Mouse (Mus musculus) thymus, adult 2 months (tissue): ENCODE measurements at regions not wholly inside any gene's neighbourhood (a gene's known extent, or its start where the extent isn't known, plus 50 kb on each side); places are given as distances from the start of the nearest gene placed in this dataset.

Experiments used
- DNase-seq: peaks from one replicate; pipeline ENCODE4 v3.0.0; 2021
- H3K27ac ChIP-seq: fragments of 200-500 bp; 2 replicates; pipeline ENCODE4 v1.5.1; 2012; ENCODE audit warnings: low read length, control low read depth; ENCODE audit not compliant: control insufficient read depth, insufficient read depth
- H3K27me3 ChIP-seq: fragments of 200-500 bp; 2 replicates; pipeline ENCODE4 v1.6.1; 2012; ENCODE audit warnings: mild to moderate bottlenecking, low read length, moderate library complexity, mixed read lengths; ENCODE audit not compliant: control insufficient read depth, insufficient read depth
- H3K36me3 ChIP-seq: fragments of 200-500 bp; 2 replicates; pipeline ENCODE4 v1.6.1; 2012; ENCODE audit warnings: mild to moderate bottlenecking, low read length, moderate library complexity; ENCODE audit not compliant: control insufficient read depth, insufficient read depth
- H3K4me1 ChIP-seq: fragments of 200-500 bp; replicated peaks from 2 replicates; pipeline ENCODE4 v1.6.1; 2012; ENCODE audit warnings: low read length; ENCODE audit not compliant: control insufficient read depth, insufficient read depth
- H3K4me3 ChIP-seq: fragments of 200-500 bp; 2 replicates; pipeline ENCODE4 v1.5.1; 2012; ENCODE audit warnings: mild to moderate bottlenecking, low read length, control low read depth, moderate library complexity; ENCODE audit not compliant: control insufficient read depth, insufficient read depth
- CTCF ChIP-seq: fragments of 200-500 bp; IDR thresholded peaks from 2 replicates; pipeline ENCODE4 v1.5.1; 2012; ENCODE audit warnings: mild to moderate bottlenecking, control low read depth, low read length, moderate library complexity, borderline replicate concordance; ENCODE audit not compliant: control insufficient read depth, poor library complexity, insufficient read depth; ENCODE audit errors: extremely low read depth
- POLR2A ChIP-seq: fragments of 200-500 bp; IDR thresholded peaks from 2 replicates; pipeline ENCODE4 v1.6.1; 2012; ENCODE audit warnings: mild to moderate bottlenecking, low read length, control low read depth, moderate library complexity; ENCODE audit not compliant: control insufficient read depth, poor library complexity, insufficient read depth; ENCODE audit errors: extremely low read depth
- WGBS: fragments of 180-500 bp; shearing (Covaris S2); methylation state at CpG from one replicate; pipeline ENCODE4 v1.1.7; 2018; 5-methylcytosine and 5-hydroxymethylcytosine counted together

GRCm38 (mm10) chr1:61318042-61318441, 320.6 kb upstream of the Pard3b start:
- Histone ChIP-seq H3K4me3 (no peak overlapping the region), H3K27ac (no peak overlapping the region), H3K27me3 (no peaks in the 10 kb centered on the region), H3K36me3 (no peaks in the 10 kb centered on the region), H3K4me1 (no peaks in the 10 kb centered on the region)
- TF ChIP-seq POLR2A (no peak), CTCF (no peak)
- no peak for DNase-seq
- WGBS, result 90% methylated on average over 1 of the region's 1 CpGs

- 85% methylated on average over 6 of the region's 6 CpGs for WGBS
- DNase-seq, result no peak
- Histone ChIP-seq H3K27me3 (no peaks in the 10 kb centered on the region), H3K27ac (no peak overlapping the region), H3K36me3 (no peaks in the 10 kb centered on the region), H3K4me1 (no peaks in the 10 kb centered on the region), H3K4me3 (no peak overlapping the region)
- TF ChIP-seq CTCF (no peak), POLR2A (no peak)
Observed at GRCm38 (mm10) chr1:61321513-61322145, 317.0 kb upstream of the Pard3b start.

- no peak for DNase-seq
- no peaks in the 10 kb centered on the region for H3K36me3 ChIP-seq
- no peaks in the 10 kb centered on the region for H3K27me3 ChIP-seq
- no peak overlapping the region for H3K4me3 ChIP-seq
- TF ChIP-seq POLR2A (no peak), CTCF (no peak)
- H3K27ac ChIP-seq, result no peak overlapping the region
- WGBS, result 94% methylated on average over 2 of the region's 2 CpGs
- H3K4me1 ChIP-seq, result no peaks in the 10 kb centered on the region
Observed at GRCm38 (mm10) chr1:61331456-61331855, 307.2 kb upstream of the Pard3b start.

GRCm38 (mm10) chr1:61331906-61332305, 306.7 kb upstream of the Pard3b start:
- Histone ChIP-seq H3K4me1 (no peaks in the 10 kb centered on the region), H3K27me3 (no peaks in the 10 kb centered on the region), H3K36me3 (no peaks in the 10 kb centered on the region), H3K4me3 (no peak overlapping the region), H3K27ac (no peak overlapping the region)
- TF ChIP-seq POLR2A (no peak), CTCF (no peak)
- WGBS, result 89% methylated on average over 3 of the region's 3 CpGs
- DNase-seq, result no peak

- Histone ChIP-seq H3K27ac (no peak overlapping the region), H3K4me1 (no peaks in the 10 kb centered on the region), H3K4me3 (no peak overlapping the region), H3K27me3 (no peaks in the 10 kb centered on the region), H3K36me3 (no peaks in the 10 kb centered on the region)
- WGBS, result 94% methylated on average over 2 of the region's 2 CpGs
- no peak for TF ChIP-seq POLR2A
- TF ChIP-seq CTCF, result no peak
- no peak for DNase-seq
Observed at GRCm38 (mm10) chr1:61336367-61336766, 302.3 kb upstream of the Pard3b start.

GRCm38 (mm10) chr1:61352921-61353320, 285.7 kb upstream of the Pard3b start:
- no peak for DNase-seq
- 87% methylated on average over 1 of the region's 1 CpGs for WGBS

GRCm38 (mm10) chr1:61353481-61353880, 285.1 kb upstream of the Pard3b start:
- no peak overlapping the region for H3K27ac ChIP-seq
- 82% methylated on average over 3 of the region's 3 CpGs for WGBS
- no peaks in the 10 kb centered on the region for H3K36me3 ChIP-seq
- H3K4me1 ChIP-seq, result no peaks in the 10 kb centered on the region
- TF ChIP-seq CTCF (no peak), POLR2A (no peak)
- DNase-seq, result no peak
- H3K4me3 ChIP-seq, result no peak overlapping the region
- H3K27me3 ChIP-seq, result no peaks in the 10 kb centered on the region

More at GRCm38 (mm10) chr1:61352921-61353320, 285.7 kb upstream of the Pard3b start:
- Histone ChIP-seq H3K27ac (no peak overlapping the region), H3K27me3 (no peaks in the 10 kb centered on the region), H3K4me3 (no peak overlapping the region), H3K36me3 (no peaks in the 10 kb centered on the region), H3K4me1 (no peaks in the 10 kb centered on the region)
- TF ChIP-seq POLR2A (no peak), CTCF (no peak)
